Mouse (Mus musculus) spleen, postnatal 4 days (tissue): ENCODE measurements around the gene 9130230L23Rik.

ENCODE experiments used
- DNase-seq, 2 experiments: peaks; one replicate each; pipeline ENCODE4 v3.0.0; 2022; ENCODE audit warnings: low spot score in 2 of 2

Gene 9130230L23Rik

GRCm38 (mm10) chr5:65954130-65955080 lies 49.7 kb downstream of the 9130230L23Rik start:
- no peak for DNase-seq

GRCm38 (mm10) chr5:65951513-65951909 lies 52.6 kb downstream of the 9130230L23Rik start:
- DNase-seq = peak; percentile 52 to 76

DNA sequence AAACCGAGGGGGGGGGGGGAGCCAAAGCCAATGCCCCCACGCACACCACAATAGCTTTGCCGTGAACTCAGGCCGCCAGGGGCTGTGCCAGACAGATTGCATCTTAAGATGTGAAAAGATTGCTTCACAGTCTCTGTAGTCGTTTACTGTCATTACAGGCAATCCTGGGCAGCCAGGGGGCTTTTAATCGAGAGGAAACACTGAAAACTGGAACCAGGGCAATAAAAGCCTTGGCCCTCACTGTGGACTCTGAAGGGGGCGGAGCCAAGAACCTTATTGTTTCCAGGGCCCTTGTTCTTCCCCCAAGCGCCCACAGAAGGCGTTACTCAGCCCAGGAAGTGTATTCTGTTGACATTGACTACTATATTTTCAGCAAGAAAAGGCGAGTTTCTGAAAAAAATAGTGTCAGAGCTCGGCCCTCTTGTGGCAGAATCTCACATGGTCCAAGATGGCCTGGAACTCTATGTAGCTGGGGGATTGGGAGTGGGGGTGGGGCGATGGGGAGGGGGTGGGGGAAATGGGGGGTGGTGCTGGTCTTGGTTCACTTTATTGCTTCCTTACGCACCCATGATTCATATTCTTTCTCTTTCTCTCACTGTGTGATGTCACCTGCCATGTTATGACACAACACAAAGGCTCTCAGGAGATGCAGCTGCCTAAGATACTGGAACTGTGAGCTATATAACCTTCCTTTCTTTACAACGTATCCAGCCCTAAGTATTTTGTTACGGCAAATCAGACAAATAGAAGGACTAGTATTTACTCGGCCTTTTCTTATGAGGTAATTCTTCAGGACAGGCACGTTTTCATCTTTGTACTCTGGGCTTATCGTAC lies 53.2 kb downstream of the 9130230L23Rik start:
- DNase-seq = peak in 1 of 2 experiments; percentile 36

DNA sequence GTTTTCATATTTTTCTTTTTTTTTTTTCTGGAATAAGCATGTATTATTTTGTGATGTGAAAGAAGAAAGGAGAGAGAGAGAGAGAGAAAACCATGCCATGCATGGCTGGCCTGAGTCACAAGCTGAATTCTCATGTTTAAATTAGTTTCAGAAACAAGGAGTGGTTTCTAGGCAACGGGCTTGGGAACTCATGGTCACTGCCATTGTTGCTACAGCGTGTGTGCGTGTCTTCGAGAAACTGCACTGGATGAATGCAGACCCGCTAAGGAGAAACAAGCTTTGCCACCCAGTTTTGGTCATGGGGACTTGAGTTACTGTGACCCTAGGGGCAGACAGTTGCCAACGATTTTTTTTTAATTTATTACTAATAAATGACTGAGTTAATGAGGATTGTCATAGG lies 53.8 kb downstream of the 9130230L23Rik start:
- no peak for DNase-seq

DNA sequence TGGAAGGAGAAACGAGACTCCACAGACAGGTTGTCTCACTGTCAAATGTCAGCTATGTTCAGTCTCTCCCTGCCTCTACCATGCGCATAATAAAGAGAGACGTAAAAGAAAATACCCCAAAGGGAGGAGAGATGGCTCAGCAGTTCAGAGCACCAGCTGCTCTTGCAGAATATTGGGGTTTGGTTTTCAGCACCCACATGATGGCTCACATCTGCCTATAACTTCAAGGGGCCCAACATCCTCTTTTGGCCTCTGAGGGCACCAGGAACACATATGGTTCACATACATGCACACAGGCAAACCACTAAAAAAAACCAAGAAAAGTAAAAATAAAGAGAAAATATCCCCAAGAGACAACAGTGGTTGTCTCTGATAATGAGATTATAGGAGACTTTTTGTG lies 54.3 kb downstream of the 9130230L23Rik start:
- no peak for DNase-seq

DNA sequence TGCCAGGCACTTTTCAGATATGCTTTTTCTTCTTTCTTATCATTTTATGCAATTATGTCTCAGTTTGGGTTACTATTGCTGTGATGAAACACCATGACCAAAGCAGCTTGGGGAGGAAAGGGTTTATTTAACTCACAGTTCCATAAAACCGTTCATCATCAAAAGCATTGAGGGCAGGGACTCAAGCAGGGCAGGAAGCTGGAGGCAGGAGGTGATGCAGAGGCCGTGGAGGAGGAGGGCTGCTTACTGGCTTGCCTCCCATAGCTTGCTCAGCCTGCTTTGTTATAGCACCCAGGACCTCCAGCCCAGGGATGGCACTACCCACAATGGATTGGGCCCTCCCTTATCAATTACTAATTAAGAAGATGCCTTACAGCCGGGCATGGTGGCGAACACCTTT lies 62.9 kb downstream of the 9130230L23Rik start:
- no peak for DNase-seq

- peak; percentile 86 to 93 for DNase-seq
Measured at GRCm38 (mm10) chr5:65937998-65938715, 65.9 kb downstream of the 9130230L23Rik start.

DNA sequence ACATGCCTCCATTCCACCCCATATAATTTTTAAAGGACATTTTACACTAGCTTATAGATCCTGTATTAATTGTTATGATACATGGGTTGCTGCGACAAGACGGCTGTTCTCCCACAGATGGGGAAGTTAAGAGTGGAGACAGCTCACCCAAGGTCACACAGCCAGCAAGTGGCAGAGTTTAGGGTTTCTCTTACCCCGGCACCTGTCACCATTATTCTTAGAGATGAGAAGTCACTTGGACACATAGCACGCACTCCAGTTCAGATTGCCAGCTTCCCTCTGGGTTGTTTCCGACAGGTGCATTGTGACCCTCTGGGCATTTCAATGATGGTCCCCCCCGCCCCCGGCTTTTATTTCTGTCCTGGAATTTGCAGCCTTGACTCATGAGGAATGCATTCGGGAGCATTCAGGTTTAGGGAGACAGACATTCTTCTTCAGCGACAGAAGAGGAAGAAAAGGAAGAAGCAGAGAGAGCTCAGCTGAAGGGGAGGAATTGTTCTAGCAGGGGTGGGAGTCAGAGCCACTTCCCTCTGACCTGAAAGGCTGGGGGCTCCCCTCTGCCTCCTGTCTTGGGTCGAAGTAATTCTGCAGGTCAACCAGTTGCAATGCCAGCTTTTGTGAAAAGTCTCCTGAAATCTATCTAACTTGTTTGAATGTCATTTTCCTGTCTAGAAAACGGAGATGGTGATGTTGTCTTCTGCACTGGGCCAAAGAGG lies 66.9 kb downstream of the 9130230L23Rik start:
- DNase-seq = no peak

- DNase-seq = no peak
Measured at GRCm38 (mm10) chr5:65934783-65935182, 69.3 kb downstream of the 9130230L23Rik start, which contains the start of gene Chrna9. TSS of gene Chrna9 (plus strand) at chr5:65934921.

DNA sequence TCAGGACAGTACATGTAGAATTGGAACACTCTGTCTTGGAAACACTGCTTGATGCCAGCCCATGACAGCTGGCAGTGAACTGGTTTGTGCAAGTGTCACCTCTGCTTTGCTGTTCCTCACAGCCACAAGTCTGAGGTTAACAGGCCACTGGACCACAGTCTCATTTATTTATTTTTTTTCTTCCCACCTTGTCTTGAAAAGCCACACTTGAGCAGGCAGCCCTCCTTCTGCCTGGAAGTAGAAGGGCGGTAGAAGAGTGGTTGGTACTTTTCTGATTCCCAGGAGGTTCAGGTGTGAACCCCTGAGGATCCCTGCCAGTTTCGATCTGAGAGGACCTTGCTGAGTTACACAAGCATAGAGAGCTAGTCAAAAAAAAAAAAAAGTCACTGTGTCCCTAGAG lies 70.3 kb downstream of the 9130230L23Rik start:
- no peak for DNase-seq

DNA sequence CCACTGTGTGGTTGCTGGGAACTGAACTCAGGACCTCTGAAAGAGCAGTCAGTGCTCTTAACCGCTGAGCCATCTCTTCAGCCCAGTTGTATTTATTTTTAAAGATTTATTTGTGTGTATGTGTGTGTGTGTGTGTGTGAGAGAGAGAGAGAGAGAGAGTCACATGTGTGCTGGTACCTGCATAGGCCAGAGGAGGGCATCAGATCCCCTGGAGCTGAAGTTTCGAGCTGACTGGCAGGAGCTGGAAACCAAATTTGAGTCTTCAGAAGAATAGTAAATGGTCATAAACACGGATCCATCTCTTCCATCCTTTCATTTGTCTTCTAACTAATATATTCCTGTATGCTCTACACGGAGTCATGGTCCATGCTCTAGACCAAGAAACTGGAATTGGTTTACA lies 70.8 kb downstream of the 9130230L23Rik start:
- DNase-seq = no peak

- DNase-seq = no peak
Measured at GRCm38 (mm10) chr5:65930171-65930570, 73.9 kb downstream of the 9130230L23Rik start.
